Mouse (Mus musculus): ENCODE results near the gene Lrrc19. TPM values are rescaled to one million over a fixed set of nuclear protein-coding genes. Genes with fewer than 3 reads are reported as not detected.
"Not testable (repeated sequence)": the region's sequence is repeated elsewhere in the genome, so short reads cannot be mapped to it uniquely, and the experiment has no call there.

Lrrc19 gene
- total and polyA plus RNA-seq, 3 experiments = not detected

GRCm38 (mm10) chr4:94682029-94682428 is 32.1 kb upstream of the Lrrc19 start:
- Histone ChIP-seq H3K4me1 (ENCODE audit: control insufficient read depth, insufficient read depth, low read length) (peaks cover 1% of the 10 kb centered on the region), H3K27ac (no peak overlapping the region; the same call in 1 of the 2 replicates), H3K9ac (ENCODE audit: low read depth, low read length) (no peak overlapping the region), H3K27me3 (ENCODE audit: control insufficient read depth, insufficient read depth, low read length) (no peaks in the 10 kb centered on the region), H3K4me3 (no peak overlapping the region), H3K36me3 (ENCODE audit: control insufficient read depth, insufficient read depth, low read length) (no peaks in the 10 kb centered on the region; the same call in 1 of the 2 replicates), H3K79me2 (replicated peaks; ENCODE audit: control insufficient read depth, insufficient read depth, low read length) (no peaks in the 10 kb centered on the region)
- 43% methylated on average over 1 of the region's 1 CpGs for WGBS
- TF ChIP-seq POLR2A (IDR thresholded peaks at IDR 0.05; ENCODE audit: insufficient read depth, low read depth, low read length) = no peak
- TF ChIP-seq CTCF (IDR thresholded peaks at IDR 0.05) = no peak
- no peak for TF ChIP-seq EP300 (IDR thresholded peaks at IDR 0.05; ENCODE audit: insufficient read depth, low read depth, low read length)
- intact Hi-C loops (cut with DNase I) = no loop called here
- no peak for DNase-seq

DNA sequence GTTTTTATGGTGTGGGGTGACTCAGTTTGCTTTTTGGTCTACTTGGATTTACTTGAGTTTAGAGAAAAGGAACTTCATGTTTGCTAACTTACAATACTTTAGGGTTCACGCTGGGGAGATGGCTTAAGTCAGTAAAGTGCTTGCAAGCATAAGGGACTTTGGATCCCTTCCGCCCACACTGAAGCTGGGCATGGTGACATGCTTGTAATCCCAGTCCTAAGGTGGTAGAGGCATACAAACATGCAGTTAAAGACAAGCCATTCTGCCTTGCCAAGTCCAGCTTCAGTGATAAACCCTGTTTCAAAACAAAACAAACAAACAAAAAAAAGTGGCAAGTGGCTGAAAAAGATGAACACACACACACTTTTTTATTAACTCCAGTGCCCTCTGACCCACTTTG is 31.2 kb upstream of the Lrrc19 start:
- Histone ChIP-seq H3K79me2 (replicated peaks; ENCODE audit: control insufficient read depth, insufficient read depth, low read length) (no peaks in the 10 kb centered on the region), H3K36me3 (ENCODE audit: control insufficient read depth, insufficient read depth, low read length) (no peaks in the 10 kb centered on the region; the same call in 1 of the 2 replicates), H3K9ac (ENCODE audit: low read depth, low read length) (no peak overlapping the region), H3K27me3 (ENCODE audit: control insufficient read depth, insufficient read depth, low read length) (no peaks in the 10 kb centered on the region), H3K27ac (no peak overlapping the region), H3K4me1 (ENCODE audit: control insufficient read depth, insufficient read depth, low read length) (peaks cover 1% of the 10 kb centered on the region), H3K4me3 (no peak overlapping the region)
- intact Hi-C loops (cut with DNase I) = no loop called here
- DNase-seq = no peak
- 97% methylated on average over 2 of the region's 2 CpGs for WGBS
- TF ChIP-seq POLR2A (IDR thresholded peaks at IDR 0.05; ENCODE audit: insufficient read depth, low read depth, low read length) (no peak), CTCF (IDR thresholded peaks at IDR 0.05) (no peak), EP300 (IDR thresholded peaks at IDR 0.05; ENCODE audit: insufficient read depth, low read depth, low read length) (no peak)

DNA sequence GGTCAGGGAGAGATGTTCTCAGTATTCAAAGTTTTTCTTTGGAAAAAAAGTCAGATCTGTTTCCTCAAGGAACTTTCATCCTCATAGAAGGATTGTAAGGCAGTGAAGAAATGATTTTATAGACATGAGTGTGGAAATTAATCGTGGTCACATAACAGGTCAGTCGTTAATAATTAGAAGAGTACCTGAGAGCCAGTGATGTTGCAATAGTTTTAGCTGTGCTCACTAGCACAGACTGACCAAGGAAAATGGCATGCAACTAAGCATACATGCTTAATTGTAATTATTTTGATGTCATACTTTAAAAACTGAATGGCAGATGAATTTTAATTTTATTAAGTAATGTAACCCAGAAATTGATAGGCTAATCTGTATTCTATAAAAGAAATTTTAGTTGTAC is 30.7 kb upstream of the Lrrc19 start:
- TF ChIP-seq POLR2A (IDR thresholded peaks at IDR 0.05; ENCODE audit: insufficient read depth, low read depth, low read length) = no peak
- TF ChIP-seq EP300 (IDR thresholded peaks at IDR 0.05; ENCODE audit: insufficient read depth, low read depth, low read length) = no peak
- no peak for TF ChIP-seq CTCF (IDR thresholded peaks at IDR 0.05)
- Histone ChIP-seq H3K27ac (no peak overlapping the region), H3K4me1 (ENCODE audit: control insufficient read depth, insufficient read depth, low read length) (peaks cover 1% of the 10 kb centered on the region), H3K9ac (ENCODE audit: low read depth, low read length) (no peak overlapping the region), H3K27me3 (ENCODE audit: control insufficient read depth, insufficient read depth, low read length) (no peaks in the 10 kb centered on the region), H3K4me3 (no peak overlapping the region), H3K79me2 (replicated peaks; ENCODE audit: control insufficient read depth, insufficient read depth, low read length) (no peaks in the 10 kb centered on the region), H3K36me3 (ENCODE audit: control insufficient read depth, insufficient read depth, low read length) (no peaks in the 10 kb centered on the region; the same call in 1 of the 2 replicates)
- WGBS = 92% methylated on average over 2 of the region's 2 CpGs
- intact Hi-C loops (cut with DNase I) = no loop called here
- no peak for DNase-seq

DNA sequence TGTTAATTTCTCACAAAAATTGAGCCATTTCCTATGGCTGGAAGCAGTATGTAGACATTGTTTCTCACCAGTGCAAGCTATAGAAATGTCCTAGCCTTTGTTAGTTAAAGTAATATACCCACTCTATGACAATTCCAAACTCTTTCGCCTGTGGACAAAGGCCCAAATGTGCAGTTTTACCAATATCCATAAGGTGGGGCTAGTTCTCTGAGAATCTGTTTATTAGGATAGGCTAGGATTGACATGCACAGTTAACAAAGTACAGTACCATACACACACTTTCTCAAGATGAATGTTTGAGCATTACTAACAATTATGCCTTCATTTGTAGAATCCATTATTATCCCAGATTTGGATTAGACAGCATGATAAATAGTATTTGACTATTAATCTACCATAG is 19.8 kb upstream of the Lrrc19 start:
- no peak overlapping the region for H3K4me3 ChIP-seq
- H3K79me2 ChIP-seq (replicated peaks; ENCODE audit: control insufficient read depth, insufficient read depth, low read length) = no peaks in the 10 kb centered on the region
- intact Hi-C loops (cut with DNase I) = loop anchor here (2.0 to 5.0 kb wide), 3 partner anchors 69 to 233 kb away; partner anchors contain the start of gene Tek
- H3K9ac ChIP-seq (ENCODE audit: low read depth, low read length) = no peak overlapping the region
- TF ChIP-seq POLR2A (IDR thresholded peaks at IDR 0.05; ENCODE audit: insufficient read depth, low read depth, low read length) (no peak), CTCF (IDR thresholded peaks at IDR 0.05) (peak; percentile 96)
- 23% methylated on average over 1 of the region's 1 CpGs for WGBS
- no peaks in the 10 kb centered on the region for H3K4me1 ChIP-seq (ENCODE audit: control insufficient read depth, insufficient read depth, low read length)
- no peaks in the 10 kb centered on the region for H3K36me3 ChIP-seq (ENCODE audit: control insufficient read depth, insufficient read depth, low read length)
- DNase-seq = peak in 1 of 2 experiments; percentile 16
- no peak overlapping the region for H3K27ac ChIP-seq
- no peaks in the 10 kb centered on the region for H3K27me3 ChIP-seq (ENCODE audit: control insufficient read depth, insufficient read depth, low read length)

DNA sequence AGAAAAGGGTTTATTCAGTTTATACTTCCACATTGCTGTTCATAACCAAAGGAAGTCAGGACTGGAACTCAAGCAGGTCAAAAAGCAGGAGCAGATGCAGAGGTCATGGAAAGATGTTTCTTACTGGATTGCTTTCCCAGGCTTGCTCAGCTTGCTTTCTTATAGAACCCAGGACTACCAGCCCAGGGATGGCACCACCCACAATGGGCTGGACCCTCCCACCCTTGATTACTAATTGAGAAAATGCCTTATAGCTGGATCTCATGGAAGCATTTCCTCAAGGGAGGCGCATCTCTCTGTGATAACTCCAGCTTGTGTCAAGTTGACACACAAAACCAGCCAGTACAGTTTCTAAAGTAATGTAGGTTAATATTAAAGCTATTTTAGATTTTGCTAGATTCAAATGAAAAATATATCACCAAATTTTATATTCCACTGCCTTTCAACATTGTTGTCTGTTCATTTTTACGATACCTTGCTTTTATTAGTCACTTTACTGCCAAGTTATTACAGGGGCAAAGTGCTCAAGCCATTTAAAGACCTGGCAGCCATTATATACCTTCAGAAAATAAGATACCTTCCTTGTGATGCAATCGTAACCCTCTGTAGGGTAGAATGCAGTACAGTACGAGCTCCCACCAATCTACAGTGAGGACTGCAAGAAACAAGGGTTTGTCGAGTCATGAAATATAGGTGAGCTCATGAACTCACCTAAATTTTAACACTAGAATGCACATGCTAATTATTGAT is 657 bp upstream of the Lrrc19 start:
- H3K36me3 ChIP-seq (ENCODE audit: control insufficient read depth, insufficient read depth, low read length); DNase-seq; H3K4me1 ChIP-seq (ENCODE audit: control insufficient read depth, insufficient read depth, low read length); H3K27ac ChIP-seq; H3K27me3 ChIP-seq (ENCODE audit: control insufficient read depth, insufficient read depth, low read length); H3K79me2 ChIP-seq (replicated peaks; ENCODE audit: control insufficient read depth, insufficient read depth, low read length); H3K4me3 ChIP-seq; intact Hi-C loops (cut with DNase I); H3K9ac ChIP-seq (ENCODE audit: low read depth, low read length): not testable (repeated sequence)
- 89% methylated on average over 5 of the region's 5 CpGs for WGBS

DNA sequence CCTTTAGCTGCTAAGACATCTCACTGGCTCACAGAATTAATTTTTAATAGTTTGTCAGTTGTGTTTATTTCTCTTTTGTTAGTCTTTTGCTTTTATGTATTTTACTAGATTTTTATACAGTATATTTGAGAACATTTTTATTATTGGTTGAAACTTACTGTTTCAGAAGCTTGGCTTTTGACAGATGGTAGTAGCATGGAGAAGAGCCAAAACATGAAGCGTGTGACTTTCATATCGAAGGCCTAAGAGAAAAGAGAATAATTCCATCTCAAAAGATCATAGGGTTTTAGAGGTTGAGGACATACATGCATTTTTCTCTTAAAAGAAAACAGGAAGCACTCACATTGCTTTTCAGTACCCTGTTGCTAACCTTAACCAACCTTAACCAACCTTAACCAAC is 6.8 kb downstream of the Lrrc19 start:
- Histone ChIP-seq H3K79me2 (replicated peaks; ENCODE audit: control insufficient read depth, insufficient read depth, low read length) (no peaks in the 10 kb centered on the region), H3K9ac (ENCODE audit: low read depth, low read length) (no peak overlapping the region), H3K4me3 (no peak overlapping the region), H3K4me1 (ENCODE audit: control insufficient read depth, insufficient read depth, low read length) (no peaks in the 10 kb centered on the region), H3K27me3 (ENCODE audit: control insufficient read depth, insufficient read depth, low read length) (no peaks in the 10 kb centered on the region), H3K27ac (no peak overlapping the region), H3K36me3 (ENCODE audit: control insufficient read depth, insufficient read depth, low read length) (no peaks in the 10 kb centered on the region)
- 92% methylated on average over 2 of the region's 2 CpGs for WGBS
- no peak for TF ChIP-seq CTCF (IDR thresholded peaks at IDR 0.05)
- no peak for TF ChIP-seq EP300 (IDR thresholded peaks at IDR 0.05; ENCODE audit: insufficient read depth, low read depth, low read length)
- no peak for TF ChIP-seq POLR2A (IDR thresholded peaks at IDR 0.05; ENCODE audit: insufficient read depth, low read depth, low read length)
- DNase-seq = no peak
- intact Hi-C loops (cut with DNase I) = no loop called here
